Mouse (Mus musculus) midbrain, embryonic 11.5 days (tissue): ENCODE measurements around the gene Lcn3. TPM values are rescaled to one million over a fixed set of nuclear protein-coding genes. Genes with fewer than 3 reads are reported as not detected.
"Not testable (repeated sequence)": the region's sequence is repeated elsewhere in the genome, so short reads cannot be mapped to it uniquely, and the experiment has no call there.

Source experiments
- ATAC-seq: fragments of 200-750 bp; cut with Nextera tagmentation; 2 replicates; pipeline ENCODE4 v1.8.0; 2017; ENCODE audit warnings: moderate TSS enrichment, moderate library complexity; ENCODE audit not compliant: low FRiP score
- DNase-seq: peaks from one replicate; pipeline ENCODE4 v3.0.0; 2015; ENCODE audit warnings: low spot score; ENCODE audit errors: missing footprints
- H3K27ac ChIP-seq: fragments of 300-500 bp; sonication (generic); 2 replicates; pipeline ENCODE4 v1.5.1; 2014; ENCODE audit warnings: low read depth, low read length
- H3K27me3 ChIP-seq: fragments of 300-500 bp; sonication (generic); 2 replicates; pipeline ENCODE4 v1.6.1; 2014; ENCODE audit warnings: mild to moderate bottlenecking, low read length, moderate library complexity, mixed read lengths; ENCODE audit not compliant: control insufficient read depth, insufficient read depth
- H3K36me3 ChIP-seq: fragments of 300-500 bp; sonication (generic); 2 replicates; pipeline ENCODE4 v1.6.1; 2014; ENCODE audit warnings: mild to moderate bottlenecking, low read length, moderate library complexity, mixed read lengths; ENCODE audit not compliant: control insufficient read depth, insufficient read depth
- H3K4me1 ChIP-seq: fragments of 300-500 bp; sonication (generic); 2 replicates; pipeline ENCODE4 v1.6.1; 2014; ENCODE audit warnings: low read length; ENCODE audit not compliant: control insufficient read depth, insufficient read depth
- H3K4me2 ChIP-seq: fragments of 300-500 bp; sonication (generic); 2 replicates; pipeline ENCODE4 v1.6.1; 2014; ENCODE audit warnings: mild to moderate bottlenecking, moderate library complexity
- H3K4me3 ChIP-seq: fragments of 300-500 bp; sonication (generic); 2 replicates; pipeline ENCODE4 v1.5.1; 2014; ENCODE audit warnings: low read depth, low read length
- H3K9ac ChIP-seq: fragments of 300-500 bp; sonication (generic); 2 replicates; pipeline ENCODE4 v1.6.1; 2014; ENCODE audit warnings: low read length
- H3K9me3 ChIP-seq: fragments of 300-500 bp; sonication (generic); 2 replicates; pipeline ENCODE4 v1.6.1; 2016; ENCODE audit warnings: low read length; ENCODE audit not compliant: control insufficient read depth
- WGBS: fragments of 180-500 bp; shearing (Covaris S2); extraction: QIAGEN DNeasy Blood & Tissue Kit; methylation state at CpG from one replicate; pipeline ENCODE4 v1.1.7; 2014; 5-methylcytosine and 5-hydroxymethylcytosine counted together
- polyA plus RNA-seq: library from polyadenylated mRNA; unstranded; fragments of >200 nt; fragmentation: Nextera tagmentation; extraction: Ambion mirVana; gene quantifications from 2 replicates; pipeline ENCODE4 v1.2.1, GENCODE M21; 2014

Gene Lcn3
- polyA plus RNA-seq, 1 experiment from 2014 or later = not detected

- DNase-seq (no peak), ATAC-seq (no peak)
- Histone ChIP-seq H3K27me3 (no peaks in the 10 kb centered on the region), H3K9me3 (no peaks in the 10 kb centered on the region), H3K9ac (no peak overlapping the region), H3K36me3 (no peaks in the 10 kb centered on the region), H3K4me2 (no peak overlapping the region), H3K4me3 (no peak overlapping the region), H3K4me1 (peaks cover 5% of the 10 kb centered on the region; the same call in 1 of the 2 replicates), H3K27ac (no peak overlapping the region)
- 47% methylated on average over 5 of the region's 5 CpGs for WGBS
Observed at GRCm38 (mm10) chr2:25798065-25798464, 32.7 kb downstream of the Lcn3 start.

- no peaks in the 10 kb centered on the region for H3K27me3 ChIP-seq
- no peak overlapping the region for H3K4me3 ChIP-seq
- WGBS = 83% methylated on average over 2 of the region's 2 CpGs
- H3K4me1 ChIP-seq = no peaks in the 10 kb centered on the region
- no peak overlapping the region for H3K9ac ChIP-seq
- H3K4me2 ChIP-seq = no peak overlapping the region
- H3K36me3 ChIP-seq = no peaks in the 10 kb centered on the region
- no peaks in the 10 kb centered on the region for H3K9me3 ChIP-seq
- no peak overlapping the region for H3K27ac ChIP-seq
- ATAC-seq = no peak
- DNase-seq = no peak
Observed at GRCm38 (mm10) chr2:25811711-25812110, 46.3 kb downstream of the Lcn3 start.

- Histone ChIP-seq H3K9ac (no peak overlapping the region), H3K4me3 (no peak overlapping the region), H3K4me1 (no peaks in the 10 kb centered on the region), H3K36me3 (no peaks in the 10 kb centered on the region), H3K27me3 (no peaks in the 10 kb centered on the region), H3K4me2 (no peak overlapping the region), H3K27ac (no peak overlapping the region), H3K9me3 (no peaks in the 10 kb centered on the region)
- WGBS = 78% methylated on average over 5 of the region's 5 CpGs
- DNase-seq (no peak), ATAC-seq (no peak)
Observed at GRCm38 (mm10) chr2:25813364-25813763, 48.0 kb downstream of the Lcn3 start.

GRCm38 (mm10) chr2:25815748-25816147 lies 50.4 kb downstream of the Lcn3 start, which contains the start of gene Glt6d1:
Glt6d1 (minus strand) TSS chr2:25815848.
- not testable (repeated sequence) for H3K4me2 ChIP-seq, H3K36me3 ChIP-seq, H3K27ac ChIP-seq, H3K4me1 ChIP-seq, H3K9ac ChIP-seq, H3K4me3 ChIP-seq, H3K9me3 ChIP-seq, DNase-seq, ATAC-seq, H3K27me3 ChIP-seq
- 81% methylated on average over 1 of the region's 1 CpGs for WGBS

Other genes with a start within 250 kb of the Lcn3 start
- gene Traf2, start 218.6 kb upstream of the Lcn3 start, polyA plus RNA-seq = 29.0 and 31.6 TPM in 2 replicates
- gene Edf1, start 207.7 kb upstream of the Lcn3 start, polyA plus RNA-seq = 385 TPM in 2 replicates
- gene Mamdc4, start 190.7 kb upstream of the Lcn3 start, polyA plus RNA-seq = 1.4 and 2.2 TPM in 2 replicates
- 158 and 159 TPM in 2 replicates for gene Phpt1, start 190.3 kb upstream of the Lcn3 start, polyA plus RNA-seq
- gene Ajm1, start 183.8 kb upstream of the Lcn3 start, polyA plus RNA-seq = 0.07 and 0.10 TPM in 2 replicates
- gene Rabl6, start 157.0 kb upstream of the Lcn3 start, polyA plus RNA-seq = 49.2 and 51.2 TPM in 2 replicates
- gene Ccdc183, start 147.9 kb upstream of the Lcn3 start, polyA plus RNA-seq = 0.25 and 0.28 TPM in 2 replicates
- 17.9 and 19.1 TPM in 2 replicates for gene Tmem141, start 143.6 kb upstream of the Lcn3 start, polyA plus RNA-seq
- 1.3 and 1.6 TPM in 2 replicates for gene Fcna, start 137.5 kb upstream of the Lcn3 start, polyA plus RNA-seq
- not detected in 2 replicates for gene Lcn8, start 112.4 kb upstream of the Lcn3 start, polyA plus RNA-seq
- not detected in 2 replicates for gene Lcn5, start 107.6 kb upstream of the Lcn3 start, polyA plus RNA-seq
- not detected in 2 replicates for gene Lcn6, start 88.8 kb upstream of the Lcn3 start, polyA plus RNA-seq
- gene Lcn10, start 82.8 kb upstream of the Lcn3 start, polyA plus RNA-seq = not detected in 2 replicates
- not detected in 2 replicates for gene Obp2a, start 65.5 kb upstream of the Lcn3 start, polyA plus RNA-seq
- gene Bmyc, start 58.8 kb upstream of the Lcn3 start, polyA plus RNA-seq = 57.1 and 59.7 TPM in 2 replicates
- gene Obp2b, start 28.6 kb upstream of the Lcn3 start, polyA plus RNA-seq = not detected in 2 replicates
- gene Lcn11, start 11.4 kb downstream of the Lcn3 start, polyA plus RNA-seq = not detected in 2 replicates
- not detected in 2 replicates for gene Gm13539, start 16.7 kb downstream of the Lcn3 start, polyA plus RNA-seq
- not detected in 2 replicates for gene Glt6d1, start 50.3 kb downstream of the Lcn3 start, polyA plus RNA-seq
- not detected in 2 replicates for gene Lcn9, start 57.6 kb downstream of the Lcn3 start, polyA plus RNA-seq
- gene Sohlh1, start 81.7 kb downstream of the Lcn3 start, polyA plus RNA-seq = not detected in 2 replicates
- gene Kcnt1, start 98.2 kb downstream of the Lcn3 start, polyA plus RNA-seq = 0.23 and 0.32 TPM in 2 replicates
- 34.4 and 46.8 TPM in 2 replicates for gene Camsap1, start 217.7 kb downstream of the Lcn3 start, polyA plus RNA-seq